Mouse (Mus musculus) c-Kit-negative CD71-positive TER-119-positive erythroid progenitor cells, embryonic 14.5 days (primary cell): ENCODE data around the gene Brk1.

Experiments used
- DNase-seq: peaks from one replicate; pipeline ENCODE4 v3.0.0-alpha.2; 2013; ENCODE audit warnings: low read depth, low spot score

Gene Brk1

GRCm38 (mm10) chr6:113604432-113605223 is at the start of gene Brk1:
Gene Brk1 (plus strand): TSS chr6:113604772.
- peak; percentile 76 for DNase-seq

- DNase-seq: no peak
Measured at GRCm38 (mm10) chr6:113559736-113560135, 44.8 kb upstream of the Brk1 start.

GRCm38 (mm10) chr6:113564557-113564956 is 40.0 kb upstream of the Brk1 start:
- no peak for DNase-seq

- no peak for DNase-seq
Measured at GRCm38 (mm10) chr6:113576044-113576443, 28.5 kb upstream of the Brk1 start.

- no peak for DNase-seq
Measured at GRCm38 (mm10) chr6:113579306-113579705, 25.3 kb upstream of the Brk1 start.

GRCm38 (mm10) chr6:113583023-113583422 is 21.5 kb upstream of the Brk1 start:
- DNase-seq: no peak

DNA sequence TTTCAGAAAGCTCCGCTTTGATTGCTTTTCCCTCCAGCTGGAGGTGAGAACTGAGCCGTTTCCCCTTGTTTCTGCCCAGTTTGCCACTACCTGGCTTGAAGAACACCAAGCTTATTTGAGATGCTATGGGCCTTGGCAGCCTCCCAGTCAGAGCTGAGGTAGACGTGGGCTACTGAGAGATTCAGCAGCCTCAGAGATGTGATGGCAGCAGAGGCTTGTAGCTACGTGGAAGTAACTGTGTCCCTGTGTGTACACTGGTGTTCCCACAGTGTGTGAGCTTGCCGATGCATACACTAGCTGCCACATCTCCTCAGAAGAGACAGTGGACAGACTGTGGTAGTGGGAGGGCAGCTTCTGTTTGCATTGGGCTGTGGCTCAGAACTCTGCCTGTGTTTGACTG is 19.5 kb upstream of the Brk1 start:
- DNase-seq: no peak

DNA sequence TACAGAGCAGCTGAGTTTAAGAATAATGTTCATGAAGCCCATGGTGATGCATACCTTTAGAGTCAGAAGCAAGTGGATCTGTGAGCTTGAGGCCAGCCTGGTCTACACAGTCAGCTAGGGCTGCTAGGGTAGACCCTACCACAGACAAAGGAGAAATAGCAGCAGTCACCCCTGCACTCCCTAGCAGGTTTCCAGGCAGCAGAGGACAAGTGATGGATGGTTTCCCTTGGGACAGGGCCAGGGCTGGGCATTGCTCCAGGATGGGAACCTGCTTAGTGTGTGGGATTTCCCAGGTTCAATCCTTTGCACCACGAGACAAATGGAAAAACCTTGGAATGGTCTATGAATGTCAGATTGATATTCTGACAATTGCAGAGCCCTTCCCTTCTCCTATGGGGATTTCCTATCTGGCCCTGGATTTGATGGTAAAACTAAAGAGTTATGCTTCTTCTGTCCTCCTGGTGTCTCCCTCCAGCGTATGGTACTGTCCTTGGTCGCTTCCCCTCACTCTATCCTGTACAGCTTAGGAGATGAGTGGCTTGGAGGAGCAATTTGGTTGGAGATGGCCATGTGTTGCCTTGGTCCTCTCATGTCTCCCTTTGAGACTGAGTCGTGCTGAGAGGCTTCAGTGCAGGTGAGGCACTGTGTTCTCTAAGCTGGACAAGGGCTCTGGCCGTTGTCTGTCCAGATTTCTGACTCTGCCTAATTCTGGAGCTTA is 17.9 kb upstream of the Brk1 start:
- DNase-seq: no peak

DNA sequence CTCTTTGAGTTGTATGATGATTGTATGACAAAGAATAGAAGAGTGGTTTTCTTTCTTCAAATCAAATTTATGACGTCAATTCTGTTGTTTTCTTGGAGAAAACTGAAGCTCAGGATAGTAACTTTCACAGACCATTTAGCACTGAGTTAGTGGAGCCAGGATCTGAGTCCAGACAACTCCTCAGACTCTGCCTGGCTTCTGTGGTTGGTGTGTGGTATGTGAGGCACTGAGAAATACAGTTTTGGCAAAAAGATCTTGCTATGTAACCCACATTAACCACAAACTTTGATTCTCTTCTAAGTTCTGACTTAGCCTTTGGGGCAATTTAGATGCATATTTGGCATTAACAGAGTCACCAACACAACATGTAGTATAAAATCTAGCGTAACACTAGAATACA is 11.9 kb upstream of the Brk1 start:
- no peak for DNase-seq

GRCm38 (mm10) chr6:113597945-113598344 is 6.6 kb upstream of the Brk1 start:
- no peak for DNase-seq

- no peak for DNase-seq
Measured at GRCm38 (mm10) chr6:113599833-113600232, 4.7 kb upstream of the Brk1 start.

DNA sequence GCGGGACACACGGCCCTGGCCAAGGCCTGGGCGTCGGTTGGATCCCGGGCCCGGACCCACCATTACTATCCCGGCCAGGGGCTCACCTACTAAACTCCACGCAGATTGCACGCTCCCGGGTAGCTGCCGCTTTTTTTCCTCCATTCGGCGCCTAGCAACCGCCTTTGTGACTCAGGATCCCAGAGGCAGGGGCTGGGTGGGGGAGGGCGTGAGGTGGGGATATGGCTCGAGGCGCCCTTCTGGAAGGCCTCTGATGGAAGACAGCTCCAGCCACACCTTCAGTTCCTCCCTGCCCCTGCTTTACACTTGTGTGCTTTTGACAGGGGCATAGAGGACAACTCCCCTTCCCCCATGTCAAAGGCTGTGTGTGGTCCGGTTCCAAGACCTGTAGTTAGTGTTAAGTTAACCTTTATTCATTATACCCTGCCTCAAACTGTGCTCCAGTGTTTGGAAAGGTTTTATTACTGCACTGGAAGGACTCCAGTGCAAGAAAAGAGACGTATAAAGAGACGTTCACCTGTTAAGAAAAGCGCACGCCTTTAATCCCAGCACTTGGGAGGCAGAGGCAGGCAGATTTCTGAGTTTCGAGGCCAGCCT is 3.9 kb upstream of the Brk1 start, which contains the start of gene Fancd2os:
Gene Fancd2os, minus strand, starts transcription at position 173 of the 597 bp plus-strand sequence.
- DNase-seq: no peak

- no peak for DNase-seq
Measured at GRCm38 (mm10) chr6:113602821-113603220, 1.8 kb upstream of the Brk1 start.

DNA sequence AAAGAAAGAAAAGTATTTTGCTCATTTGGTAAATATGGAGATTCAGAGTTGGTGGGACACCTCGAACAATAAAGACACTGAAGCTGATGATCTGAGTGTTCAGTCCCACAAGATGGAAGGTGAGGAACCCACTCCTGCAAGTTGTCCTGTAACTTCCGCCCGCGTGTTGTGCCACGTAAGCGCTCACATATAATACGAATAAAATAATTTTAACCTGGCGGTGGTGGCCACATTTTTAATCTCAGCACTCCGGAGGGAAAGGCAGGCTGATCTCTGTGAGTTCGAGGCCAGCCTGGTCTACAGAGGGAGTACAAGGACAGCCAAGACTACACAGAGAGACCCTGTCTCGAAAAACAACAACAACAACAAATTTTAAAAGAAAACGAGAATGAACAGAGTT is 579 bp upstream of the Brk1 start:
- DNase-seq: no peak

DNA sequence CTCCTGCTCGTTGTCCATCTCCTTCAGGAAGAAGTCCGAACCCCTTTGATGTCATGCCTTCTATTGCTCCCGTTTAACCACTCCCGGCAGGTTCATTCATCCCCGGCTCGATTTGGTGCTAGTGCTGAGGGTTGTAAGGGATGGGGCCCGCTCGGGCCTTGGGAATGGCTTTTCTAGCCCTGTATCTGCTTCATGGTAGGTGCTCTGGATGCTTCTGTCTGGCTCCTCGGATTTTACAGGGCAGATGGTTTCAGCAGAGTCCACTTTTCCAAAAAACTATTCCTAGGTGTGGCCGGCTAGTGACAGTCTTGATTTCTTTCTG is 613 bp downstream of the Brk1 start:
- no peak for DNase-seq

GRCm38 (mm10) chr6:113608871-113609270 is 4.3 kb downstream of the Brk1 start:
- DNase-seq: no peak

GRCm38 (mm10) chr6:113609293-113609692 is 4.7 kb downstream of the Brk1 start:
- no peak for DNase-seq

- no peak for DNase-seq
Measured at GRCm38 (mm10) chr6:113612258-113612969, 7.8 kb downstream of the Brk1 start.

GRCm38 (mm10) chr6:113614152-113614551 is 9.6 kb downstream of the Brk1 start:
- DNase-seq: no peak

DNA sequence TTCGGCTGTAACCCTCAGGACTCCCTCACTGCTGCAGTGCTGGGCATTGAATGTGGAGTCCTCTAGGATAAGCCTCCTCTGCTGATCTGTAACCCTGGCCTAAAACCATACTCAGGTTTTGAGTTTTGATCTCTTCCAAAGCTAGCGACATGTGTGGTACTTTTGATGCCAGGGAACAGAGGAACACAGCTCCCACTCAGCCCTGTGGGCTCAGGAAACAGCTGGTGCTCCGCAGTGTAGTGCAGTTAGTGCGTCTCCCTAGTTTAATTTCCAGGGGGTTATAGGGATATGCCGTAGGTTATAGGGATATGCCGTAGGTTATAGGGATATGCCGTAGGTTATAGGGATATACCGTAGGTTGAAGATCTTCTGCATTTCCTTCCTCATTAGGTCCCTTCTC is 10.4 kb downstream of the Brk1 start:
- no peak for DNase-seq

DNA sequence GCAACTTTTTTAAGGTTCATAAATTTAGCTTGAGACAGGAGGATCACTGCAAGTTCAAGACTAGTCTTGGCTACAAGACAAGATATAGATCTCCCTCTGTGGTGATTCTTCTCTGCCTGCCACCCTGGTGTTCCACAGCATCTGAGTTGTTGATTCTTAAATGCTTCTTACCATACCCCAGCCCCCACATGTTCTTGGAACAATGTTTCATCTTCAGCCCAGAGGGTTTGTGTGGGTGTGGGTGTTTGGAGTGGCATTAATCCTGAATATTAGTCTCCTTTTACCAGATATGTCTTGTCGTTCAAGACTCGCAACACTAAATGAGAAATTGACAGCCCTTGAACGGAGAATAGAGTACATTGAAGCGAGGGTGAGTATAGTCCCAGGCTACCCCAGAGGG is 10.9 kb downstream of the Brk1 start:
- DNase-seq: no peak

GRCm38 (mm10) chr6:113623386-113623785 is 18.8 kb downstream of the Brk1 start:
- DNase-seq: no peak
